Mouse (Mus musculus): ENCODE data around the gene Prss1. TPM values are rescaled to one million over a fixed set of nuclear protein-coding genes. Genes with fewer than 3 reads are reported as not detected.
"Not testable (repeated sequence)": the region's sequence is repeated elsewhere in the genome, so short reads cannot be mapped to it uniquely, and the experiment has no call there.

Gene Prss1
- polyA plus RNA-seq (2015; fragmentation: Nextera tagmentation; extraction: Ambion mirVana) = 456 and 532 TPM in 2 replicates

- ATAC-seq (ENCODE audit: insufficient read depth, low FRiP score); H3K27me3 ChIP-seq (ENCODE audit: control insufficient read depth, insufficient read depth, low read length); H3K9me3 ChIP-seq (replicated peaks; ENCODE audit: control insufficient read depth, low read length); H3K4me2 ChIP-seq (ENCODE audit: low read depth, low read length); H3K4me3 ChIP-seq (replicated peaks; ENCODE audit: low read length); H3K36me3 ChIP-seq (ENCODE audit: control insufficient read depth, insufficient read depth, low read length); H3K9ac ChIP-seq (ENCODE audit: low read length); H3K27ac ChIP-seq (ENCODE audit: low read length); H3K4me1 ChIP-seq (ENCODE audit: control insufficient read depth, insufficient read depth, low read length): not testable (repeated sequence)
Measured at GRCm38 (mm10) chr6:41458632-41459031, at the start of gene Prss1. TSS of gene Prss1 (plus strand) at chr6:41458932.

- not testable (repeated sequence) for H3K27me3 ChIP-seq (ENCODE audit: control insufficient read depth, insufficient read depth, low read length); H3K4me3 ChIP-seq (replicated peaks; ENCODE audit: low read length); H3K27ac ChIP-seq (ENCODE audit: low read length); ATAC-seq (ENCODE audit: insufficient read depth, low FRiP score); H3K36me3 ChIP-seq (ENCODE audit: control insufficient read depth, insufficient read depth, low read length); H3K4me2 ChIP-seq (ENCODE audit: low read depth, low read length); H3K9ac ChIP-seq (ENCODE audit: low read length); H3K9me3 ChIP-seq (replicated peaks; ENCODE audit: control insufficient read depth, low read length); H3K4me1 ChIP-seq (ENCODE audit: control insufficient read depth, insufficient read depth, low read length)
- 92% methylated on average over 1 of the region's 2 CpGs for WGBS
Measured at GRCm38 (mm10) chr6:41442261-41442660, 16.5 kb upstream of the Prss1 start.

- H3K36me3 ChIP-seq (ENCODE audit: control insufficient read depth, insufficient read depth, low read length); H3K9ac ChIP-seq (ENCODE audit: low read length); H3K4me3 ChIP-seq (replicated peaks; ENCODE audit: low read length); H3K27me3 ChIP-seq (ENCODE audit: control insufficient read depth, insufficient read depth, low read length); H3K9me3 ChIP-seq (replicated peaks; ENCODE audit: control insufficient read depth, low read length); ATAC-seq (ENCODE audit: insufficient read depth, low FRiP score); H3K4me1 ChIP-seq (ENCODE audit: control insufficient read depth, insufficient read depth, low read length); H3K4me2 ChIP-seq (ENCODE audit: low read depth, low read length); H3K27ac ChIP-seq (ENCODE audit: low read length): not testable (repeated sequence)
Measured at GRCm38 (mm10) chr6:41446045-41446444, 12.7 kb upstream of the Prss1 start, which contains the start of gene Gm10334. TSS of gene Gm10334 (minus strand) at chr6:41446145.

DNA sequence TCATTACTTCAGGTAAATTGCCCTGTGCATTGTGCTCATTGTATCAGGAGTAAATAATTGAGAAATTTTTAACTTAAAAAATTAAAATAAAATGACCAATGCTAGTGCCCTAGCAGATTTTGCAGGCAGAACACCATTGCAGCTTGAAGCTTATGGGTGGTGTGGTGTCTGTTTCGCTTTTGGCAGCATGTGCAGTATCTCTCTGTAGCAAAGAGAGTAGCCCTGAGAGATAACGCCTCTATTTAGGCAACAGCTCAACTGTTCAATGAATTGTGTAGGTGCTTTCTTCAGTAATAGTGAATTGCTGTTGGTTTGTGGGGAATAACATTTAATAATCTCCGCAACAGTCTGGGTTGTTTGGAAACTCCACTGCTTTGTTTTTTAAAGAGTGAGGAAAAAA is 40.6 kb downstream of the Prss1 start:
- Histone ChIP-seq H3K36me3 (ENCODE audit: control insufficient read depth, insufficient read depth, low read length) (no peaks in the 10 kb centered on the region), H3K9me3 (replicated peaks; ENCODE audit: control insufficient read depth, low read length) (no peaks in the 10 kb centered on the region), H3K27ac (ENCODE audit: low read length) (no peak overlapping the region), H3K4me3 (replicated peaks; ENCODE audit: low read length) (no peak overlapping the region), H3K4me2 (ENCODE audit: low read depth, low read length) (no peak overlapping the region), H3K9ac (ENCODE audit: low read length) (no peak overlapping the region), H3K4me1 (ENCODE audit: control insufficient read depth, insufficient read depth, low read length) (no peaks in the 10 kb centered on the region), H3K27me3 (ENCODE audit: control insufficient read depth, insufficient read depth, low read length) (no peaks in the 10 kb centered on the region)
- 78% methylated on average over 3 of the region's 3 CpGs for WGBS
- ATAC-seq (ENCODE audit: insufficient read depth, low FRiP score) = no peak

GRCm38 (mm10) chr6:41504915-41505314 is 46.2 kb downstream of the Prss1 start:
- Histone ChIP-seq H3K4me3 (replicated peaks; ENCODE audit: low read length) (no peak overlapping the region), H3K9ac (ENCODE audit: low read length) (no peak overlapping the region), H3K4me1 (ENCODE audit: control insufficient read depth, insufficient read depth, low read length) (no peaks in the 10 kb centered on the region), H3K4me2 (ENCODE audit: low read depth, low read length) (no peak overlapping the region), H3K27me3 (ENCODE audit: control insufficient read depth, insufficient read depth, low read length) (no peaks in the 10 kb centered on the region), H3K9me3 (replicated peaks; ENCODE audit: control insufficient read depth, low read length) (no peaks in the 10 kb centered on the region), H3K27ac (ENCODE audit: low read length) (no peak overlapping the region), H3K36me3 (ENCODE audit: control insufficient read depth, insufficient read depth, low read length) (no peaks in the 10 kb centered on the region)
- 83% methylated on average over 2 of the region's 2 CpGs for WGBS
- ATAC-seq (ENCODE audit: insufficient read depth, low FRiP score) = no peak

GRCm38 (mm10) chr6:41505323-41505722 is 46.6 kb downstream of the Prss1 start:
- 57% methylated on average over 6 of the region's 6 CpGs for WGBS

More at GRCm38 (mm10) chr6:41505323-41505722, 46.6 kb downstream of the Prss1 start:
- H3K9me3 ChIP-seq (replicated peaks; ENCODE audit: control insufficient read depth, low read length) = no peaks in the 10 kb centered on the region
- no peak overlapping the region for H3K9ac ChIP-seq (ENCODE audit: low read length)
- H3K4me1 ChIP-seq (ENCODE audit: control insufficient read depth, insufficient read depth, low read length) = no peaks in the 10 kb centered on the region
- no peaks in the 10 kb centered on the region for H3K27me3 ChIP-seq (ENCODE audit: control insufficient read depth, insufficient read depth, low read length)
- no peak overlapping the region for H3K4me3 ChIP-seq (replicated peaks; ENCODE audit: low read length)
- no peak overlapping the region for H3K4me2 ChIP-seq (ENCODE audit: low read depth, low read length)
- no peak overlapping the region for H3K27ac ChIP-seq (ENCODE audit: low read length)
- ATAC-seq (ENCODE audit: insufficient read depth, low FRiP score) = no peak
- no peaks in the 10 kb centered on the region for H3K36me3 ChIP-seq (ENCODE audit: control insufficient read depth, insufficient read depth, low read length)

Other genes starting within 250 kb of the Prss1 start
- gene Try4, start 156.7 kb upstream of the Prss1 start, polyA plus RNA-seq (2015; fragmentation: Nextera tagmentation; extraction: Ambion mirVana) = 31.0 and 60.1 TPM in 2 replicates
- gene Try5, start 142.1 kb upstream of the Prss1 start, polyA plus RNA-seq (2015; fragmentation: Nextera tagmentation; extraction: Ambion mirVana) = 243 and 344 TPM in 2 replicates
- gene Try10, start 104.8 kb upstream of the Prss1 start, polyA plus RNA-seq (2015; fragmentation: Nextera tagmentation; extraction: Ambion mirVana) = 295 and 322 TPM in 2 replicates
- 144 and 188 TPM in 2 replicates for gene Prss3, start 81.3 kb upstream of the Prss1 start, polyA plus RNA-seq (2015; fragmentation: Nextera tagmentation; extraction: Ambion mirVana)
- 130 and 164 TPM in 2 replicates for gene Gm5771, start 66.6 kb upstream of the Prss1 start, polyA plus RNA-seq (2015; fragmentation: Nextera tagmentation; extraction: Ambion mirVana)
- gene Gm10334, start 12.8 kb upstream of the Prss1 start, polyA plus RNA-seq (2015; fragmentation: Nextera tagmentation; extraction: Ambion mirVana) = 114 and 181 TPM in 2 replicates
- 197 and 293 TPM in 2 replicates for gene Prss2, start 62.9 kb downstream of the Prss1 start, polyA plus RNA-seq (2015; fragmentation: Nextera tagmentation; extraction: Ambion mirVana)
- 11.0 and 11.7 TPM in 2 replicates for gene Ephb6, start 146.6 kb downstream of the Prss1 start, polyA plus RNA-seq (2015; fragmentation: Nextera tagmentation; extraction: Ambion mirVana)
- gene Trpv6, start 177.5 kb downstream of the Prss1 start, polyA plus RNA-seq (2015; fragmentation: Nextera tagmentation; extraction: Ambion mirVana) = 10.0 and 10.9 TPM in 2 replicates
- gene Trpv5, start 221.8 kb downstream of the Prss1 start, polyA plus RNA-seq (2015; fragmentation: Nextera tagmentation; extraction: Ambion mirVana) = 0.06 TPM in 1 of 2 replicates, not detected in the other
- gene Llcfc1, start 225.5 kb downstream of the Prss1 start, polyA plus RNA-seq (2015; fragmentation: Nextera tagmentation; extraction: Ambion mirVana) = 0.57 and 0.65 TPM in 2 replicates
- 9.7 and 12.7 TPM in 2 replicates for gene Kel, start 245.4 kb downstream of the Prss1 start, polyA plus RNA-seq (2015; fragmentation: Nextera tagmentation; extraction: Ambion mirVana)